In the genomic region with DNA sequence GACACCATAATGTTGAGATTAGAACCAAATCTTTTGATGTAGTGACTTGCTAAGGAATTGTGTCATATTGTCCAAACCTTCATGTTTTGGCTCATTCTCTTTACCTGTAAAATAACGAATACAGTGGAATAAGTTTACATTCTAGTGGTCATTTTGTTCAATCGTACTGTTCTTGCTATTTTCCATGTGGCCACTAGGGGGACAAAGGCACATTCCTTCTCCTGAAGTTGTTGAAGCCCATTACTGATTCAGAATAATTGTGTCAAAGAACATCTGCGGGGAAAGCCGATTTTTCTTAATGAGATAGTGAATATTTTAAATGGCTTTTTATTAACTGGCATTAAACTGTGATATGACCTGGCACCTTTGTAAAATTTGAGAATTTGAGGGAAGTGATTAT, we compare ENCODE assay signal across 11 mouse cellular contexts. TPM values are rescaled to one million over a fixed set of nuclear protein-coding genes. Genes with fewer than 3 reads are reported as not detected.
DNase-seq lines count a peak whose midpoint lies in the region; ATAC-seq lines count a peak whose summit lies in the region.
"Had no signal": no experiment of that assay in that cellular context is flagged by ENCODE, and none has a peak within 500 bp of the region (broad histone marks: within the 10 kb centered on the region; RNA-seq: fewer than 3 reads in every experiment).

No protein-coding gene starts in this region.

- no peak overlapping the region for H3K4me2 ChIP-seq in heart, embryonic 11.5 days
- H3K4me2 ChIP-seq in midbrain, embryonic 11.5 days: no peak overlapping the region
- no peak overlapping the region for H3K4me2 ChIP-seq in midbrain, embryonic 15.5 days
- H3K4me2 ChIP-seq: heart, embryonic 13.5 days had no signal

- no peak overlapping the region for H3K4me3 ChIP-seq in heart, embryonic 10.5 days
- no peak overlapping the region for H3K4me3 ChIP-seq in heart, embryonic 11.5 days (ENCODE audit: low read depth, low read length)
- H3K4me3 ChIP-seq in midbrain, embryonic 11.5 days (ENCODE audit: low read depth, low read length): no peak overlapping the region
- H3K4me3 ChIP-seq in midbrain, embryonic 15.5 days: no peak overlapping the region
- H3K4me3 ChIP-seq: heart, embryonic 13.5 days; megakaryocyte, embryonic 14.5 days had no signal

- peak; percentile 19 for DNase-seq in heart, embryonic 10.5 days (ENCODE audit: low spot score)
- peak; percentile 88 for DNase-seq in midbrain, embryonic 11.5 days (ENCODE audit: low spot score, missing footprints)
- peak; percentile 38 for DNase-seq in R1 (ENCODE audit: low read depth, low spot score)
- DNase-seq in retina, embryonic 14.5 days (ENCODE audit: low spot score): peak; percentile 67
- DNase-seq in spleen, postnatal 10 days (ENCODE audit: low spot score in 2 of 2): no peak
- no peak for DNase-seq in B cell, adult 2 months
- DNase-seq: adrenal gland, adult 8-10 months had no signal

- H3K27ac ChIP-seq in heart, embryonic 10.5 days: no peak overlapping the region
- H3K27ac ChIP-seq in heart, embryonic 11.5 days (ENCODE audit: low read depth, low read length): no peak overlapping the region
- H3K27ac ChIP-seq in midbrain, embryonic 11.5 days (ENCODE audit: low read depth, low read length): no peak overlapping the region
- H3K27ac ChIP-seq in midbrain, embryonic 15.5 days: no peak overlapping the region
- H3K27ac ChIP-seq: heart, embryonic 13.5 days had no signal

- H3K27me3 ChIP-seq in heart, embryonic 10.5 days (ENCODE audit: insufficient read depth, poor library complexity, severe bottlenecking): peaks cover 2% of the 10 kb centered on the region; the same call in 1 of the 2 replicates
- no peaks in the 10 kb centered on the region for H3K27me3 ChIP-seq in heart, embryonic 11.5 days (ENCODE audit: control insufficient read depth, insufficient read depth, low read length)
- H3K27me3 ChIP-seq in midbrain, embryonic 11.5 days (ENCODE audit: control insufficient read depth, insufficient read depth, low read length): peaks cover 2% of the 10 kb centered on the region
- no peaks in the 10 kb centered on the region for H3K27me3 ChIP-seq in midbrain, embryonic 15.5 days (replicated peaks)

- H3K4me1 ChIP-seq in heart, embryonic 10.5 days: peaks cover 6% of the 10 kb centered on the region; the same call in 1 of the 2 replicates
- no peaks in the 10 kb centered on the region for H3K4me1 ChIP-seq in heart, embryonic 11.5 days (ENCODE audit: control insufficient read depth, insufficient read depth, low read length)
- H3K4me1 ChIP-seq in midbrain, embryonic 11.5 days (ENCODE audit: control insufficient read depth, insufficient read depth, low read length): no peaks in the 10 kb centered on the region
- H3K4me1 ChIP-seq in midbrain, embryonic 15.5 days: no peaks in the 10 kb centered on the region
- H3K4me1 ChIP-seq: heart, embryonic 13.5 days; megakaryocyte, embryonic 14.5 days had no signal

- no peak overlapping the region for H3K9ac ChIP-seq in heart, embryonic 11.5 days (ENCODE audit: low read depth, low read length)
- H3K9ac ChIP-seq in midbrain, embryonic 11.5 days (ENCODE audit: low read length): no peak overlapping the region
- H3K9ac ChIP-seq in midbrain, embryonic 15.5 days: no peak overlapping the region
- H3K9ac ChIP-seq: heart, embryonic 13.5 days had no signal

- H3K9me3 ChIP-seq in heart, embryonic 10.5 days: no peaks in the 10 kb centered on the region
- no peaks in the 10 kb centered on the region for H3K9me3 ChIP-seq in heart, embryonic 11.5 days (replicated peaks; ENCODE audit: control insufficient read depth, low read length)
- no peaks in the 10 kb centered on the region for H3K9me3 ChIP-seq in midbrain, embryonic 11.5 days (ENCODE audit: control insufficient read depth, low read length)
- H3K9me3 ChIP-seq in midbrain, embryonic 15.5 days: no peaks in the 10 kb centered on the region
- H3K9me3 ChIP-seq: heart, embryonic 13.5 days had no signal

- no peak for ATAC-seq in heart, embryonic 11.5 days (replicated peaks; ENCODE audit: insufficient number of reproducible peaks, low FRiP score, low TSS enrichment)
- ATAC-seq in midbrain, embryonic 11.5 days (ENCODE audit: low FRiP score): no peak
- no peak for ATAC-seq in midbrain, embryonic 15.5 days (replicated peaks)

- 47% methylated on average over 4 of the region's 4 CpGs for whole genome bisulfite sequencing in heart, embryonic 10.5 days
- 46% methylated on average over 4 of the region's 4 CpGs for WGBS in heart, embryonic 11.5 days (ENCODE audit: insufficient replicate concordance)
- 56% methylated on average over 4 of the region's 4 CpGs for WGBS in midbrain, embryonic 11.5 days
- WGBS in midbrain, embryonic 15.5 days: 30% methylated on average over 4 of the region's 4 CpGs

- H3K36me3 ChIP-seq in heart, embryonic 10.5 days: no peaks in the 10 kb centered on the region
- H3K36me3 ChIP-seq in heart, embryonic 11.5 days (ENCODE audit: control insufficient read depth, insufficient read depth, low read length): no peaks in the 10 kb centered on the region
- no peaks in the 10 kb centered on the region for H3K36me3 ChIP-seq in midbrain, embryonic 11.5 days (ENCODE audit: control insufficient read depth, insufficient read depth, low read length)
- H3K36me3 ChIP-seq in midbrain, embryonic 15.5 days (replicated peaks): no peaks in the 10 kb centered on the region
- H3K36me3 ChIP-seq: heart, embryonic 13.5 days had no signal

RNA-seq across cellular contexts. Expression of gene Cdh6, which starts 7.5 kb away (rescaled TPM):
- 3.0 and 5.1 TPM in 2 replicates for polyA plus RNA-seq in heart, embryonic 10.5 days (2016; fragmentation: Nextera tagmentation; extraction: Ambion mirVana)
- polyA plus RNA-seq in heart, embryonic 11.5 days (2014; fragmentation: Nextera tagmentation; extraction: Ambion mirVana): 2.2 and 2.7 TPM in 2 replicates
- polyA plus RNA-seq in midbrain, embryonic 11.5 days (2014; fragmentation: Nextera tagmentation; extraction: Ambion mirVana): 7.4 and 8.8 TPM in 2 replicates
- polyA plus RNA-seq in midbrain, embryonic 15.5 days (2015; fragmentation: Nextera tagmentation; extraction: Ambion mirVana): 13.9 and 15.8 TPM in 2 replicates

Comparison
In these comparisons a context has a peak if more than half of its experiments do, and no peak if none do; other contexts are left out.
1. DNase-seq: peak in heart, embryonic 10.5 days (single experiment), midbrain, embryonic 11.5 days (single experiment), R1 (single experiment) and retina, embryonic 14.5 days (single experiment); none in spleen, postnatal 10 days (0 of 2) and B cell, adult 2 months (0 of 2).